Mouse (Mus musculus) heart, postnatal 0 days (tissue): ENCODE results near the gene Kcp. TPM values are rescaled to one million over a fixed set of nuclear protein-coding genes. Genes with fewer than 3 reads are reported as not detected.

Source experiments
- ATAC-seq: fragments of 200-750 bp; cut with Nextera tagmentation; 2 replicates; pipeline ENCODE4 v1.8.0; 2017; ENCODE audit warnings: low read depth, moderate number of reproducible peaks, moderate library complexity; ENCODE audit not compliant: insufficient read depth
- DNase-seq: peaks from one replicate; pipeline ENCODE4 v3.0.0-alpha.2; 2016; ENCODE audit warnings: low spot score
- H3K27ac ChIP-seq: fragments of 300-500 bp; sonication (generic); 2 replicates; pipeline ENCODE4 v1.5.1; 2014; ENCODE audit warnings: low read depth, mild to moderate bottlenecking
- H3K27me3 ChIP-seq: fragments of 300-500 bp; sonication (generic); 2 replicates; pipeline ENCODE4 v1.6.1; 2014; ENCODE audit warnings: low read length, mixed read lengths; ENCODE audit not compliant: control insufficient read depth, insufficient read depth
- H3K36me3 ChIP-seq: fragments of 300-500 bp; sonication (generic); replicated peaks from 2 replicates; pipeline ENCODE4 v1.6.1; 2014; ENCODE audit warnings: low read length, mixed read lengths; ENCODE audit not compliant: control insufficient read depth, insufficient read depth
- H3K4me1 ChIP-seq: fragments of 300-500 bp; sonication (generic); 2 replicates; pipeline ENCODE4 v1.6.1; 2014; ENCODE audit warnings: antibody characterized with exemption; ENCODE audit not compliant: control insufficient read depth, insufficient read depth
- H3K4me2 ChIP-seq: fragments of 300-500 bp; sonication (generic); 2 replicates; pipeline ENCODE4 v1.6.1; 2014; ENCODE audit warnings: low read depth, mild to moderate bottlenecking, low read length, moderate library complexity
- H3K4me3 ChIP-seq: fragments of 300-500 bp; sonication (generic); 2 replicates; pipeline ENCODE4 v1.5.1; 2014; ENCODE audit warnings: low read depth, low read length
- H3K9ac ChIP-seq: fragments of 300-500 bp; sonication (generic); replicated peaks from 2 replicates; pipeline ENCODE4 v1.6.1; 2014; ENCODE audit warnings: low read depth, low read length, mixed read lengths
- H3K9me3 ChIP-seq: fragments of 300-500 bp; sonication (generic); replicated peaks from 2 replicates; pipeline ENCODE4 v1.6.1; 2016; ENCODE audit warnings: low read length; ENCODE audit not compliant: control insufficient read depth
- CTCF ChIP-seq: IDR thresholded peaks from 2 replicates; pipeline ENCODE4 v1.5.1; 2016; ENCODE audit warnings: antibody characterized with exemption, control low read depth, low read depth
- EP300 ChIP-seq: IDR thresholded peaks from 2 replicates; pipeline ENCODE4 v1.6.1; 2016; ENCODE audit warnings: antibody characterized with exemption, low read depth
- WGBS: fragments of 180-500 bp; shearing (Covaris S2); extraction: QIAGEN DNeasy Blood & Tissue Kit; methylation state at CpG from one replicate; pipeline ENCODE4 v1.1.7; 2014; 5-methylcytosine and 5-hydroxymethylcytosine counted together
- polyA plus RNA-seq: library from polyadenylated mRNA; unstranded; fragments of >200 nt; fragmentation: Nextera tagmentation; extraction: Ambion mirVana; gene quantifications from 2 replicates; pipeline ENCODE4 v1.2.1, GENCODE M21; 2015
- total RNA-seq: library from RNA; depleted of rRNA; stranded (reverse); fragments of >200 nt; gene quantifications from 2 replicates; pipeline ENCODE4 v1.2.3, GENCODE M21; 2014; ENCODE audit warnings: low replicate concordance

Gene Kcp
- total and polyA plus RNA-seq, 2 experiments from 2014 or later: 4.2 to 17.9 TPM

DNA sequence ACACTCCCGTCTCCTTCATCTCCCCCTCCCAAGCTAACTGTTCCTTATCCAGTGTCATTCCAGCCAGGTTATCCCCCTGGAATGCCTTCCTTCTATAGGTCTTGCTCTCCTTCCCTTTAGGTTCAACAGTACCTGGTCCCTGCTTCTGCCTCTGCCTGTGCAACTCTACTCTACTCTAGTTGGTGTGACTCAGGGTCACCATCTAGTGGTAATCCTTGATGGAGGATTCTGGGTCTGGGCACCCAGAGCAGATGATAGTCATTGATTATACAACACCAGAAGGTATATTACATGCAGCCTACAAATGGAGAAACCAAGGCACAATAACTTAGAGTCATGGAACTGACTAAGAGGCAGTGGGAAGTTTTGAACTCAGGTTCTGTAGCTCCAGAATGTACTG lies 6.2 kb downstream of the Kcp start:
- WGBS: 91% methylated on average over 1 of the region's 1 CpGs
- DNase-seq: no peak
- Histone ChIP-seq H3K4me1 (no peaks in the 10 kb centered on the region), H3K4me2 (no peak overlapping the region), H3K9ac (no peak overlapping the region), H3K36me3 (no peaks in the 10 kb centered on the region), H3K27me3 (peaks cover 14% of the 10 kb centered on the region), H3K4me3 (no peak overlapping the region), H3K9me3 (no peaks in the 10 kb centered on the region), H3K27ac (no peak overlapping the region)
- TF ChIP-seq EP300: no peak
- peak; percentile 53 for TF ChIP-seq CTCF
- ATAC-seq: no peak

DNA sequence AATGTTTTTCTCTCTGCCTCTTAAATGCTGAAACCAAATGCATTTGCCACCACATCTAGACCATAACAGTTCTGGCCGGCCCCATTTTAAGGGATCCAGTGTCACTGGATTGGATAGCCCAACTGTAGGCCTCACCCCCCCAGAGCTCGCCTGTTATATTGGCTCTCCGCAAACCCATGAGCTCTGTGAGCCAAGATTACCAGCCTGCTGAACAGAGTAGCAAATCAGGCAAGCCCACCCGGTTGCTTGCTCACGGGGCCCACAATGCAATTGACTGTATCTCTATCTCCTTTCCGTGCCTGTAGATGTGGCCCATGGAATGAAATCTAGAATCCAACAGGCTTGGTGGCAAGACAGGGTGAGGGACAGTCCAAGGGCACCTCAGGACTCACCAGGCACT lies 6.9 kb downstream of the Kcp start:
- Histone ChIP-seq H3K27ac (no peak overlapping the region), H3K27me3 (peaks cover 18% of the 10 kb centered on the region), H3K9ac (no peak overlapping the region), H3K36me3 (no peaks in the 10 kb centered on the region), H3K4me3 (no peak overlapping the region), H3K9me3 (no peaks in the 10 kb centered on the region), H3K4me1 (no peaks in the 10 kb centered on the region), H3K4me2 (no peak overlapping the region)
- ATAC-seq (no peak), DNase-seq (no peak)
- TF ChIP-seq EP300 (no peak), CTCF (no peak)
- WGBS: 88% methylated on average over 6 of the region's 6 CpGs

GRCm38 (mm10) chr6:29500177-29500576 lies 7.6 kb downstream of the Kcp start:
- H3K27me3 ChIP-seq: peaks cover 23% of the 10 kb centered on the region
- no peak for TF ChIP-seq CTCF
- TF ChIP-seq EP300: no peak
- H3K4me3 ChIP-seq: no peak overlapping the region
- no peak for ATAC-seq
- H3K9me3 ChIP-seq: no peaks in the 10 kb centered on the region
- WGBS: 72% methylated on average over 7 of the region's 7 CpGs
- no peak for DNase-seq
- H3K4me1 ChIP-seq: no peaks in the 10 kb centered on the region
- no peak overlapping the region for H3K27ac ChIP-seq
- no peak overlapping the region for H3K9ac ChIP-seq
- no peak overlapping the region for H3K4me2 ChIP-seq
- H3K36me3 ChIP-seq: no peaks in the 10 kb centered on the region

DNA sequence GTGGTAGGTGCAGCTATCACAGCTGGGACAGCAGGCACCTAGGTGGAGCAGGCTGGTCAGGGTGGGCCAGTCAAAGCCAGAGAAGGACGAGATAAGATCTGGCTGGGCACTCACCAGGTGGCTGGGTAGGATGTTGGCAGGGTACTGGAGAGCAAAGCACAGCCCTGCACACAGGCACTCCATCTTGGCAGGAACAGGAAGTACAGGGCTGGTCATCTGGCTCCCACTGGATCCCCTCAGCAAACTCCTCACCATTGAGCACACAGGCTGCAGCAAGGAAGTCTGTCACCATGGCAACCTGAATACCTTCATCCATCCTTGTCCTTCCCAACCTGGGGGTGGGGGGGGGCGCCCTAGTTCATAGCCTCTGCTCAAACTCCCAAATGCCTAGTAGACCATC lies 10.0 kb downstream of the Kcp start:
- H3K36me3 ChIP-seq: no peaks in the 10 kb centered on the region
- H3K9ac ChIP-seq: no peak overlapping the region
- TF ChIP-seq CTCF: no peak
- TF ChIP-seq EP300: no peak
- DNase-seq (no peak), ATAC-seq (no peak)
- H3K4me2 ChIP-seq: no peak overlapping the region
- no peaks in the 10 kb centered on the region for H3K9me3 ChIP-seq
- 28% methylated on average over 2 of the region's 2 CpGs for WGBS
- H3K4me1 ChIP-seq: no peaks in the 10 kb centered on the region
- peaks cover 23% of the 10 kb centered on the region for H3K27me3 ChIP-seq
- H3K4me3 ChIP-seq: no peak overlapping the region
- no peak overlapping the region for H3K27ac ChIP-seq

DNA sequence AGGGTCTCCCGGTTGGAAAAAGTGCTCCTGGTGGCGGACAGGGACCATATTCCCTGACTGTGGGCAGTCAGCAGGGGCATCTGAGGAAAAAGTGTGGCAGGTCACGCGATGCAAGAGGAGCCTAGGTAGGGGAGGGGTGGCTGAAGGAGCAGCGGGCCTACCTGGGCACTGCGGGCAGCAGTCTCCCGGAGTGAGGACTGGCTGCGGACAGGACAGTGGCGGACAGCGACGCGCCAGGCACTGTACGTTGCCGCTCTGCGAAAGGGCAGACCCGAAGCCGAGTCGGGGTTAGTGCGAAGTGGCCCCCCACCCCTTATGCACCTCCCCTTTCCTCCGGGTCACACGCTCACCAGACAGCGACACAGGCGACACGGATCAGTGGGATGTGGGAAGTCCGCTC lies 11.5 kb downstream of the Kcp start:
- Histone ChIP-seq H3K27ac (no peak overlapping the region), H3K4me2 (peak overlapping the region; percentile 6; the same call in 1 of the 2 replicates), H3K9me3 (no peaks in the 10 kb centered on the region), H3K27me3 (peaks cover 28% of the 10 kb centered on the region), H3K4me1 (no peaks in the 10 kb centered on the region), H3K36me3 (no peaks in the 10 kb centered on the region), H3K4me3 (no peak overlapping the region), H3K9ac (no peak overlapping the region)
- ATAC-seq (no peak), DNase-seq (no peak)
- WGBS: 29% methylated on average over 25 of the region's 25 CpGs
- TF ChIP-seq CTCF (no peak), EP300 (no peak)

- Histone ChIP-seq H3K36me3 (no peaks in the 10 kb centered on the region), H3K4me1 (no peaks in the 10 kb centered on the region), H3K9ac (no peak overlapping the region), H3K27ac (no peak overlapping the region), H3K4me3 (no peak overlapping the region), H3K27me3 (peaks cover 30% of the 10 kb centered on the region), H3K4me2 (no peak overlapping the region), H3K9me3 (no peaks in the 10 kb centered on the region)
- 63% methylated on average over 4 of the region's 4 CpGs for WGBS
- no peak for ATAC-seq
- DNase-seq: no peak
- no peak for TF ChIP-seq EP300
- no peak for TF ChIP-seq CTCF
Measured at GRCm38 (mm10) chr6:29494101-29494500, 13.7 kb downstream of the Kcp start.
